Mouse (Mus musculus) stomach, embryonic 14.5 days (tissue): ENCODE results near the gene Gpr34. TPM values are rescaled to one million over a fixed set of nuclear protein-coding genes. Genes with fewer than 3 reads are reported as not detected.

Experiments
- ATAC-seq: fragments of 200-750 bp; cut with Nextera tagmentation; 2 replicates; pipeline ENCODE4 v1.8.0; 2017; ENCODE audit warnings: low read depth, moderate TSS enrichment; ENCODE audit not compliant: insufficient number of reproducible peaks, insufficient read depth, low FRiP score
- H3K27ac ChIP-seq: fragments of 300-500 bp; sonication (generic); 2 replicates; pipeline ENCODE4 v1.5.1; 2014; ENCODE audit warnings: mild to moderate bottlenecking, low read length, moderate library complexity, mixed read lengths
- H3K27me3 ChIP-seq: fragments of 300-500 bp; sonication (generic); 2 replicates; pipeline ENCODE4 v1.6.1; 2014; ENCODE audit warnings: low read length, control low read depth, mixed read lengths; ENCODE audit not compliant: control insufficient read depth, insufficient read depth
- H3K36me3 ChIP-seq: fragments of 300-500 bp; sonication (generic); 2 replicates; pipeline ENCODE4 v1.6.1; 2014; ENCODE audit warnings: mild to moderate bottlenecking, control low read depth, low read length, moderate library complexity, mixed read lengths; ENCODE audit not compliant: control insufficient read depth, insufficient read depth
- H3K4me1 ChIP-seq: fragments of 300-500 bp; sonication (generic); 2 replicates; pipeline ENCODE4 v1.6.1; 2014; ENCODE audit warnings: low read length, control low read depth, mixed read lengths; ENCODE audit not compliant: control insufficient read depth, insufficient read depth
- H3K4me2 ChIP-seq: fragments of 300-500 bp; sonication (generic); replicated peaks from 2 replicates; pipeline ENCODE4 v1.6.1; 2014; ENCODE audit warnings: low read depth, low read length, control low read depth
- H3K4me3 ChIP-seq: fragments of 300-500 bp; sonication (generic); 2 replicates; pipeline ENCODE4 v1.5.1; 2014; ENCODE audit warnings: low read depth, low read length, control low read depth
- H3K9ac ChIP-seq: fragments of 300-500 bp; sonication (generic); replicated peaks from 2 replicates; pipeline ENCODE4 v1.6.1; 2014; ENCODE audit warnings: low read depth, mild to moderate bottlenecking, control low read depth, low read length, moderate library complexity, mixed read lengths
- H3K9me3 ChIP-seq: fragments of 300-500 bp; sonication (generic); 2 replicates; pipeline ENCODE4 v1.6.1; 2016; ENCODE audit warnings: low read depth, low read length, control low read depth; ENCODE audit not compliant: control insufficient read depth
- WGBS: fragments of 180-500 bp; shearing (Covaris S2); extraction: QIAGEN DNeasy Blood & Tissue Kit; methylation state at CpG from one replicate; pipeline ENCODE4 v1.1.7; 2014; 5-methylcytosine and 5-hydroxymethylcytosine counted together
- polyA plus RNA-seq: library from polyadenylated mRNA; unstranded; fragments of >200 nt; fragmentation: Nextera tagmentation; extraction: Ambion mirVana; gene quantifications from 2 replicates; pipeline ENCODE4 v1.2.1, GENCODE M21; 2014

Gene Gpr34
- polyA plus RNA-seq, 1 experiment from 2014 or later = 3.6 TPM

- no peak overlapping the region for H3K9ac ChIP-seq
- no peak overlapping the region for H3K27ac ChIP-seq
- H3K4me3 ChIP-seq = no peak overlapping the region
- 10% methylated on average over 1 of the region's 1 CpGs for WGBS
- no peak overlapping the region for H3K4me2 ChIP-seq
- H3K9me3 ChIP-seq = no peaks in the 10 kb centered on the region
- no peak for ATAC-seq
- H3K4me1 ChIP-seq = no peaks in the 10 kb centered on the region
- no peaks in the 10 kb centered on the region for H3K36me3 ChIP-seq
- H3K27me3 ChIP-seq = no peaks in the 10 kb centered on the region
These were observed 24.8 kb downstream of the Gpr34 start for GRCm38 (mm10) chrX:13656721-13657120.

GRCm38 (mm10) chrX:13658616-13659140, 26.8 kb downstream of the Gpr34 start:
- WGBS = 83% methylated on average over 3 of the region's 3 CpGs
- Histone ChIP-seq H3K9ac (no peak overlapping the region), H3K36me3 (no peaks in the 10 kb centered on the region), H3K4me3 (no peak overlapping the region), H3K4me2 (no peak overlapping the region), H3K4me1 (no peaks in the 10 kb centered on the region), H3K9me3 (no peaks in the 10 kb centered on the region), H3K27me3 (no peaks in the 10 kb centered on the region), H3K27ac (no peak overlapping the region)
- ATAC-seq = no peak

- Histone ChIP-seq H3K4me1 (no peaks in the 10 kb centered on the region), H3K4me3 (no peak overlapping the region), H3K9ac (no peak overlapping the region), H3K4me2 (no peak overlapping the region), H3K27ac (no peak overlapping the region), H3K9me3 (no peaks in the 10 kb centered on the region), H3K27me3 (no peaks in the 10 kb centered on the region), H3K36me3 (no peaks in the 10 kb centered on the region)
- 80% methylated on average over 4 of the region's 4 CpGs for WGBS
- no peak for ATAC-seq
These were observed 27.5 kb downstream of the Gpr34 start for GRCm38 (mm10) chrX:13659201-13659890.

- no peaks in the 10 kb centered on the region for H3K36me3 ChIP-seq
- no peak within 1 kb of the TSS for H3K9ac ChIP-seq
- no peak within 1 kb of the TSS for H3K4me2 ChIP-seq
- ATAC-seq = no peak
- no peak within 1 kb of the TSS for H3K4me3 ChIP-seq
- no peaks in the 10 kb centered on the region for H3K9me3 ChIP-seq
- H3K4me1 ChIP-seq = no peaks in the 10 kb centered on the region
- H3K27ac ChIP-seq = no peak within 1 kb of the TSS
- H3K27me3 ChIP-seq = no peaks in the 10 kb centered on the region
- 93% methylated on average over 5 of the region's 5 CpGs for WGBS
These were observed 29.2 kb downstream of the Gpr34 start, which contains the start of gene Gpr82 for GRCm38 (mm10) chrX:13661063-13661462. Gpr82 (plus strand) TSS chrX:13661363.

- H3K9me3 ChIP-seq = no peaks in the 10 kb centered on the region
- H3K27me3 ChIP-seq = no peaks in the 10 kb centered on the region
- H3K9ac ChIP-seq = no peak overlapping the region
- WGBS = 76% methylated on average over 5 of the region's 5 CpGs
- no peak overlapping the region for H3K4me3 ChIP-seq
- no peak for ATAC-seq
- no peak overlapping the region for H3K4me2 ChIP-seq
- no peaks in the 10 kb centered on the region for H3K4me1 ChIP-seq
- H3K27ac ChIP-seq = no peak overlapping the region
- no peaks in the 10 kb centered on the region for H3K36me3 ChIP-seq
These were observed 37.0 kb downstream of the Gpr34 start for GRCm38 (mm10) chrX:13668867-13669266.

GRCm38 (mm10) chrX:13670342-13670741, 38.5 kb downstream of the Gpr34 start:
- Histone ChIP-seq H3K4me1 (no peaks in the 10 kb centered on the region), H3K27ac (no peak overlapping the region), H3K36me3 (no peaks in the 10 kb centered on the region), H3K9me3 (no peaks in the 10 kb centered on the region), H3K9ac (no peak overlapping the region), H3K4me2 (no peak overlapping the region), H3K27me3 (no peaks in the 10 kb centered on the region), H3K4me3 (no peak overlapping the region)
- WGBS = 74% methylated on average over 3 of the region's 3 CpGs
- no peak for ATAC-seq

- Histone ChIP-seq H3K36me3 (no peaks in the 10 kb centered on the region), H3K4me3 (no peak overlapping the region), H3K9me3 (no peaks in the 10 kb centered on the region), H3K27ac (no peak overlapping the region), H3K4me1 (no peaks in the 10 kb centered on the region), H3K4me2 (no peak overlapping the region), H3K9ac (no peak overlapping the region), H3K27me3 (no peaks in the 10 kb centered on the region)
- no peak for ATAC-seq
- 86% methylated on average over 3 of the region's 3 CpGs for WGBS
These were observed 41.1 kb downstream of the Gpr34 start for GRCm38 (mm10) chrX:13673001-13673400.

GRCm38 (mm10) chrX:13681748-13682147, 49.9 kb downstream of the Gpr34 start:
- H3K9me3 ChIP-seq = no peaks in the 10 kb centered on the region
- ATAC-seq = no peak
- H3K27me3 ChIP-seq = no peaks in the 10 kb centered on the region
- H3K36me3 ChIP-seq = no peaks in the 10 kb centered on the region
- 88% methylated on average over 3 of the region's 3 CpGs for WGBS
- H3K4me3 ChIP-seq = no peak overlapping the region
- H3K27ac ChIP-seq = no peak overlapping the region
- no peak overlapping the region for H3K9ac ChIP-seq
- H3K4me2 ChIP-seq = no peak overlapping the region
- H3K4me1 ChIP-seq = no peaks in the 10 kb centered on the region

- Histone ChIP-seq H3K4me2 (no peak overlapping the region), H3K4me1 (no peaks in the 10 kb centered on the region), H3K27ac (no peak overlapping the region), H3K4me3 (no peak overlapping the region), H3K36me3 (no peaks in the 10 kb centered on the region), H3K9me3 (no peaks in the 10 kb centered on the region), H3K9ac (no peak overlapping the region), H3K27me3 (no peaks in the 10 kb centered on the region)
- 77% methylated on average over 1 of the region's 1 CpGs for WGBS
- ATAC-seq = no peak
These were observed 54.7 kb downstream of the Gpr34 start for GRCm38 (mm10) chrX:13686589-13686988.
